Mouse (Mus musculus) liver, embryonic 11.5 days (tissue): Measurements from ENCODE around the gene Mansc1. TPM values are rescaled to one million over a fixed set of nuclear protein-coding genes. Genes with fewer than 3 reads are reported as not detected.

Experiments used
- ATAC-seq: fragments of 200-750 bp; cut with Nextera tagmentation; replicated peaks from 2 replicates; pipeline ENCODE4 v1.8.0; 2017; ENCODE audit warnings: moderate number of reproducible peaks, mild to moderate bottlenecking, moderate TSS enrichment, moderate library complexity; ENCODE audit not compliant: low FRiP score
- DNase-seq: peaks from one replicate; pipeline ENCODE4 v3.0.0-alpha.2; 2017; ENCODE audit warnings: low spot score
- H3K27ac ChIP-seq: fragments of 300-500 bp; sonication (generic); 2 replicates; pipeline ENCODE4 v1.5.1; 2014; ENCODE audit warnings: mild to moderate bottlenecking, low read depth, low read length, control low read depth
- H3K27me3 ChIP-seq: fragments of 300-500 bp; sonication (generic); replicated peaks from 2 replicates; pipeline ENCODE4 v1.6.1; 2014; ENCODE audit warnings: low read length, mixed read lengths; ENCODE audit not compliant: control insufficient read depth, insufficient read depth
- H3K36me3 ChIP-seq: fragments of 300-500 bp; sonication (generic); 2 replicates; pipeline ENCODE4 v1.6.1; 2014; ENCODE audit warnings: mild to moderate bottlenecking, low read length, moderate library complexity, mixed read lengths; ENCODE audit not compliant: control insufficient read depth, insufficient read depth
- H3K4me1 ChIP-seq: fragments of 300-500 bp; sonication (generic); replicated peaks from 2 replicates; pipeline ENCODE4 v1.6.1; 2014; ENCODE audit warnings: low read length, mixed read lengths; ENCODE audit not compliant: control insufficient read depth, insufficient read depth
- H3K4me2 ChIP-seq: fragments of 300-500 bp; sonication (generic); 2 replicates; pipeline ENCODE4 v1.6.1; 2014; ENCODE audit warnings: mild to moderate bottlenecking, control low read depth, moderate library complexity
- H3K4me3 ChIP-seq: fragments of 300-500 bp; sonication (generic); 2 replicates; pipeline ENCODE4 v1.5.1; 2014; ENCODE audit warnings: low read depth, low read length, control low read depth
- H3K9ac ChIP-seq: fragments of 300-500 bp; sonication (generic); 2 replicates; pipeline ENCODE4 v1.6.1; 2014; ENCODE audit warnings: low read depth, low read length, control low read depth
- H3K9me3 ChIP-seq: fragments of 300-500 bp; sonication (generic); 2 replicates; pipeline ENCODE4 v1.6.1; 2016; ENCODE audit warnings: low read length, inconsistent platforms, mixed read lengths; ENCODE audit not compliant: control insufficient read depth
- WGBS: fragments of 180-500 bp; shearing (Covaris S2); extraction: QIAGEN DNeasy Blood & Tissue Kit; methylation state at CpG from one replicate; pipeline ENCODE4 v1.1.7; 2014; 5-methylcytosine and 5-hydroxymethylcytosine counted together
- polyA plus RNA-seq: library from polyadenylated mRNA; unstranded; fragments of >200 nt; fragmentation: Nextera tagmentation; extraction: Ambion mirVana; gene quantifications from 2 replicates; pipeline ENCODE4 v1.2.1, GENCODE M21; 2014

Gene Mansc1
- polyA plus RNA-seq, 1 experiment from 2014 or later: 1.0 TPM

DNA sequence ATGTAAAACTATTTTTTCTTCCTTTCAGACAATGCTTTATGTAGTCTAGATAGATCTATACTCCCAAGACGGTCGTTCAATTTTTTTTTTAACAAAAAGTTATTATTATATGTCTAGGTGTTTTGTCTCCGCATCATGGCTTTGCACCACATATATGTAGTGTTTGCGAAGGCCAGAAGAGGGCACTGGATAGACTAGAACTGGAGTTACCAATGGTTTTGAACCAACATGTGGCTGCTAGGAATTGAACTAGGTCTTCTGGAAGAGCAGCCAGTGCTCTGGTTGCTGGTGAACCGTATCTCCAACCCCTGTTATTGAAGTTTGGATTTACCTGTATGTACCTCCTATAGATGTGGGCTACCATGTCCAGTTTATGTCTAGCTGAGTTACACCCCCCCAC, 11.0 kb upstream of the Mansc1 start:
- H3K9me3 ChIP-seq: no peaks in the 10 kb centered on the region
- WGBS: 83% methylated on average over 5 of the region's 5 CpGs

DNA sequence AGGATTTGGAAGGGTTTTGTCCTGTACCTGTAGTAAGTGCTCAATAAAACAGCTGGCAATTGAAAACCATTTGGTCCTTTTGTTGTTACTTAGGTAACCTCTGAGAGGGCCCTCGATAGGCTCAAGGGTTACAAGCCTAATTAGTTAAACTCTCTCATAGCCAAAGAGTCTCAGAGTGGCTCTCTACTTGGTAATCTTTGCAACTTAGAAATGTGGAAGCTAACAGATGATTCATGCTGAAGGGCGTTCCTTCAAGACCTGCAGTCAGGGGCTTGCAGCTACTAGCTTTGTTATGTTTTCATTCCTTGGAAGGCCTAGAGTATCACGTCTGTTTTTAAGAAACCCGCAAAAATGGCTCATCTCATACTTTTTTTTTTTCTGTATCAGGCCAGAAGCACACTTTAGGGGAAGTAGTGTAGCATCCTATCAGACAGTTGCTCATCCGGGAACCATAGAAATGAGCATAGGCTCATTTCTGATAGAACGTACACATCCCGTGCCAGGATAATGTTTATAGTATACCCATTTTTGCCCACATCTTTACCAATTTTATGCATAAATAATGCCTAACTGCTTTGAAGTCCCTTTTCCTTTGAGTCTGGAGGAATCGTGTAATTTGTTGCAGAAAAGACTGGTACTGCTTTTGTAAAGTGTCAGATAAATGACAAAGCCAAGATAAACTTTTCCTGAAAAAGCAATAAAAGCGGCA, 9.6 kb upstream of the Mansc1 start:
- Histone ChIP-seq H3K27me3 (no peaks in the 10 kb centered on the region), H3K9me3 (no peaks in the 10 kb centered on the region), H3K4me1 (peaks cover 6% of the 10 kb centered on the region), H3K4me3 (peak overlapping the region; percentile 85), H3K27ac (no peak overlapping the region; the same call in 1 of the 2 replicates), H3K4me2 (peak overlapping the region; percentile 78), H3K9ac (peak overlapping the region; percentile 93), H3K36me3 (no peaks in the 10 kb centered on the region)
- no peak for DNase-seq
- WGBS: 61% methylated on average over 9 of the region's 9 CpGs
- no peak for ATAC-seq

More for the DNA sequence above, 11.0 kb upstream of the Mansc1 start:
- H3K9ac ChIP-seq: no peak overlapping the region
- no peaks in the 10 kb centered on the region for H3K36me3 ChIP-seq
- DNase-seq (no peak), ATAC-seq (no peak)
- H3K27me3 ChIP-seq: no peaks in the 10 kb centered on the region
- no peak overlapping the region for H3K4me3 ChIP-seq
- peaks cover 6% of the 10 kb centered on the region for H3K4me1 ChIP-seq
- H3K27ac ChIP-seq: no peak overlapping the region
- no peak overlapping the region for H3K4me2 ChIP-seq

DNA sequence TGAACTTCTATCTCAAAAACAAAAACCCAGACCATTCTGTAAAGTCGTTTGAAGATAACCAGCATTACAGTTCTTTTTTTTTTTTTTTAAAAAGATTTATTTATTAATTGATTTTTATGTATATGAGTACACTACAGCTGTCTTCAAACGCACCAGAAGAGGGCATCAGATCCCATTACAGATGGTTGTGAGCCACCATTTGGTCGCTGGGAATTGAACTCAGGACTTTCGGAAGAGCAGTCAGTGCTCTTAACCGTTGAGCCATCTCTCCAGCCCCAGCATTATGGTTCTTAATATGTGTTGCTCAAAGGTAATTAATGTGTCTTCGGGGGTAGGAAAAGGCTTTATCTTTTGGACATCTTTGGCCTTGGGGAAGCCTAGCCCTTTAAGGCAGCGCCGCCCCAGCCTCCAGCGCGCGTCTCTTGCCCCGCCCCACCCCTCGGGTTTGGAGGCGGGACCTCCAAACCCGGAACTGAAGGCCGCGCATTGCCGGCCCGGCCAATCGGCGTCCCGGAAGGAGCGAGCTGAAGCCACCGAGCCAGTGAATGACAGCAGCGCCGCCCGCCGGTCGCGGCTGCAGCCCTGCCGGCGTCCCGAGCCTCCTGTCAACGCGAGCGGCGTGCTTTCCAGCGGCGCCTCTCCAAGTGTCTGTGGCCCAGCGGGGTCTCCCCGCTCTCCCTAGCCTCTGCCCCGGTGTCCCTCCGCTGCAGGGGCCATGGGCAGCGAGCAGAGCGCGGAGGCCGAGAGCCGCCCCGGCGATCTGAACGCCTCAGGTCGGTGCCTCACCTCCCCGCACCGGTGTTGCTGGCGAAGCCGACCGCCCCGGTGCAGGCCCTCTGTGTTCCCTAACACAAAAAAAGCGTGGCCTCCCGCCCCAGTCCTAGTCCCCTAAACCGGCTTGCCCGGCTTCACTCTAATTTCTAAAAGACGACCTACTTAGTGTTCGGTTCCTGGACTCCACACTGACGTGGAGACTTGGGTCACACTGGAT, 8.5 kb upstream of the Mansc1 start:
- Histone ChIP-seq H3K27ac (peak overlapping the region; percentile 82), H3K9me3 (no peaks in the 10 kb centered on the region), H3K4me1 (peaks cover 6% of the 10 kb centered on the region), H3K36me3 (no peaks in the 10 kb centered on the region), H3K9ac (peak overlapping the region; percentile 93), H3K27me3 (no peaks in the 10 kb centered on the region), H3K4me2 (peak overlapping the region; percentile 78), H3K4me3 (peak overlapping the region; percentile 85)
- ATAC-seq: peak; percentile 96
- DNase-seq: peak; percentile 89
- WGBS: 2% methylated on average over 65 of the region's 65 CpGs

DNA sequence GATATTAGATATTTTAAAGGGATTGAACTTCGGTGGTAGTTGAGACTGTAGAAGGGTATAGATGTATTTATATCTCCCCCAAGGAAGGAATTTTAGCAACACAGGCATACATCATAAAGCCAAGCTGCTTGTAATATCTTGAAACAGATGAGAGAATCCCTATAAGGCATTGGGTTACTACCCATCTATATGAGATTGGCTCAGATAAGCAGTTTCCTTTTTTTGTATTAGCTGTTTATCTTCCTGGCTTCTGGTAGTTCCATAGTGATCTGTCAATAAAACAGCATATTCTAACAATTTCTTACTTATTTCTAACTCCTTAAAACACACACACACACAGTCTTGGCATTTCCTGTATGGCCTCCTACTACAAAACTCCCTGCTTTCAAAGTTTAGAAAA, 7.6 kb upstream of the Mansc1 start:
- ATAC-seq (no peak), DNase-seq (no peak)
- Histone ChIP-seq H3K9ac (no peak overlapping the region), H3K4me3 (no peak overlapping the region), H3K27ac (no peak overlapping the region), H3K27me3 (no peaks in the 10 kb centered on the region), H3K4me1 (peaks cover 6% of the 10 kb centered on the region), H3K36me3 (no peaks in the 10 kb centered on the region), H3K9me3 (no peaks in the 10 kb centered on the region), H3K4me2 (no peak overlapping the region)
- WGBS: 83% methylated on average over 1 of the region's 1 CpGs

DNA sequence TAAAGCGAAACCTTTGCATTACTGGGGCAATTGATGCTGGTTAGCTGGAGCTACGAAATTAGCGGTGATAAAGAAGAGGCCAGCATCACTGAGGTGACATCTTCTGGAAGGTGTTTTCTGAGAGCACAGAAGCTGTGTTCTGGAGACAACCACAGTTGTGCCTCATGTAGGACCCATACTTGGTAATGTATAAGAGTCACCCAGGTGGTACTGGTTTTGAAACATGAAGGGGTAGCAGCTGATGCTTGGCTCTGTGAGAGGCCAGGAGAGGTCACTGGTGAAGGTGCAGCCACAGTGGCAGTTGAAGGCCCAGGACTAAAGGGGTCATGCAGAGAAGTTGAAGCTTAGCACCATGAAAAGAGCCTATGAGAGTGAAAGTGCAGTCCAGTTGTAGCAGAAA, 6.9 kb upstream of the Mansc1 start, which contains the start of gene Borcs5:
TSS of gene Borcs5 (plus strand) at position 301 of the 400 bp plus-strand sequence.
- no peak for ATAC-seq

DNA sequence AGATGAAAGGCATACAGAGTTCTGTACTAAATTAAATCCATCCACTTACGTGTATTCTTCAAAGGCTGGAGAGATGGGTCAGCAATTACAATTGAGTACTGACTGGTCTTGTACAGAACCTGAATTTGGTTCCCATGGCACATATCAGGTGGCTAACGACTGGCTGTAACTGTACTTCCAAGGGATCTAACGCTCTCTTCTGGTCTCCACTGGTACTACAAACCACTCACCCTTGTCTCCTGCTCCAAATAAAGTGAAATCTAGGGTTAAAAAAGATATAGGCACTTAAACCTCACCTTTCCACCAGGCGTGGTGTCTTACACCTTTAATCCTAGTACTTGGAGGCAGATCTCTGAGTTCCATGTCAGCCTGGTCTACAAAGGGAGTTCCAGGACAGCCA, 4.2 kb upstream of the Mansc1 start:
- no peak overlapping the region for H3K4me2 ChIP-seq
- H3K27ac ChIP-seq: no peak overlapping the region
- H3K36me3 ChIP-seq: no peaks in the 10 kb centered on the region
- no peak overlapping the region for H3K4me3 ChIP-seq
- H3K9ac ChIP-seq: no peak overlapping the region
- H3K27me3 ChIP-seq: peaks cover 7% of the 10 kb centered on the region
- ATAC-seq (no peak), DNase-seq (no peak)
- H3K9me3 ChIP-seq: no peaks in the 10 kb centered on the region
- 0 out of 2 replicates have a peak, but pooled peaks cover 2% of the 10 kb centered on the region for H3K4me1 ChIP-seq
- WGBS: 51% methylated on average over 4 of the region's 4 CpGs

More for the DNA sequence above, 6.9 kb upstream of the Mansc1 start, which contains the start of gene Borcs5:
- WGBS: 85% methylated on average over 3 of the region's 3 CpGs
- H3K36me3 ChIP-seq: no peaks in the 10 kb centered on the region
- peaks cover 6% of the 10 kb centered on the region for H3K4me1 ChIP-seq
- no peaks in the 10 kb centered on the region for H3K9me3 ChIP-seq
- no peak for DNase-seq
- H3K9ac ChIP-seq: no peak within 1 kb of the TSS
- H3K4me3 ChIP-seq: no peak within 1 kb of the TSS
- no peaks in the 10 kb centered on the region for H3K27me3 ChIP-seq
- H3K4me2 ChIP-seq: no peak within 1 kb of the TSS
- no peak within 1 kb of the TSS for H3K27ac ChIP-seq

DNA sequence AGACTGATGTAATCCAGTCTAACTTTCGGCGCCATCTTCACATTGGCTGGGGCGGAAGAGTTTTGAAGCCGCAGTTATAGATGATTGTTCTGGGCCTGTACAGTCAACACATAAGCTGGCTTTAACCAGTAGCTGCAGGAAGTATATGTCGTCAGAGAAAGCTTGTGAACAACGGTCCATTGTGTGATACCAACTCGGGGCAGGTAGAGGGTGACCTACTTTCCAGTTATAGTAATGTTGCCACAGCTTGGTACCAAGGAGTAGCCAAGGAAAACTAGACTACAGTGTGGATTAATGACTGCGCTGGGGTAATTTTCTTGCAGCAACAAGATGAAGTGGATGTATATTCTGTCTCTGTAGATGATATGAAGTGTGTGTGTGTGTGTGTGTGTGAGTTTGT, 1.3 kb upstream of the Mansc1 start:
- ATAC-seq: no peak
- H3K27me3 ChIP-seq: peaks cover 7% of the 10 kb centered on the region
- no peaks in the 10 kb centered on the region for H3K9me3 ChIP-seq
- H3K4me1 ChIP-seq: 0 out of 2 replicates have a peak, but pooled peaks cover 2% of the 10 kb centered on the region
- H3K27ac ChIP-seq: no peak overlapping the region
- 82% methylated on average over 8 of the region's 8 CpGs for WGBS
- no peak overlapping the region for H3K9ac ChIP-seq
- no peak overlapping the region for H3K4me2 ChIP-seq
- no peak overlapping the region for H3K4me3 ChIP-seq
- H3K36me3 ChIP-seq: no peaks in the 10 kb centered on the region
- no peak for DNase-seq

DNA sequence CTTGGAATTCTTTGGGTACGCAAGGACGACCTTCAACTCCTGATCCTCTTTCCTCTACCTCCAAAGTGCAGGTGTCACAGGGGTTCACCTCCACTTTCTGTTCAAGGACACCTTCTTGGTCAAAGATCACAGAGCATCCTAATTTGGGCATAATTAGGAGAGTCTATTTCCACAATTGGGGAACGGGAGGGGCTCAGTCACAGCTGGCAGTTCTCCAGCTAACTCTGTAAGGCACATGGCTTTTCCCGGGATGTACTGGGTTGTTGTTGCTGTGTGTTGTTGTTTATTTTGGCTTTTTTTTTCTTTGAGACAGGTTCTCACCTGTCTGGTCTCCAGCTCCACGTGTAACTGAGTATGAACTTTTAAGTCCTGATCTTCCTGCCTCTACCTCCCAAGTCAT, 468 bp upstream of the Mansc1 start:
- no peak overlapping the region for H3K27ac ChIP-seq
- H3K4me2 ChIP-seq: peak overlapping the region; percentile 87
- no peaks in the 10 kb centered on the region for H3K36me3 ChIP-seq
- DNase-seq (no peak), ATAC-seq (no peak)
- H3K9ac ChIP-seq: peak overlapping the region; percentile 57; the same call in 1 of the 2 replicates
- H3K4me3 ChIP-seq: peak overlapping the region; percentile 60
- H3K9me3 ChIP-seq: no peaks in the 10 kb centered on the region
- peaks cover 7% of the 10 kb centered on the region for H3K27me3 ChIP-seq
- 54% methylated on average over 5 of the region's 5 CpGs for WGBS
- 0 out of 2 replicates have a peak, but pooled peaks cover 2% of the 10 kb centered on the region for H3K4me1 ChIP-seq
